In genomic region chr17:75477655-75478054, GRCm38 (mm10) we compare ENCODE assay signal across 18 mouse cellular contexts. TPM values are rescaled to one million over a fixed set of nuclear protein-coding genes. Genes with fewer than 3 reads are reported as not detected.
DNase-seq lines count a peak whose midpoint lies in the region; ATAC-seq lines count a peak whose summit lies in the region.
"Had no signal": no experiment of that assay in that cellular context is flagged by ENCODE, and none has a peak within 500 bp of the region (broad histone marks: within the 10 kb centered on the region; RNA-seq: fewer than 3 reads in every experiment).

No protein-coding gene starts in this region.

- peak; percentile 71; the same call in 1 of the 2 replicates for ATAC-seq in common myeloid progenitor, adult 5-6 weeks (replicated peaks; ENCODE audit: low read depth, poor library complexity, severe bottlenecking)
- ATAC-seq in megakaryocyte, adult 5-6 weeks (ENCODE audit: poor library complexity, severe bottlenecking): peak; percentile 75
- ATAC-seq: CD4-positive, CD25-positive, alpha-beta regulatory T cell, adult 4 months; forebrain, embryonic 16.5 days; hindbrain, embryonic 16.5 days; inflammation-experienced regulatory T-cells, adult 6 months; intestine, postnatal 0 days had no signal

- peak; percentile 35 to 55 for DNase-seq in spleen, postnatal 36 days (ENCODE audit: low spot score in 2 of 2)
- no peak for DNase-seq in spleen, adult 18-20 months
- no peak for DNase-seq in embryo, embryonic 9.5 days (ENCODE audit: extremely low spot score)
- DNase-seq in adrenal gland, postnatal 10 days: no peak
- no peak for DNase-seq in cerebellum, postnatal 10 days
- DNase-seq: adrenal gland, postnatal 14 days; cerebellum, adult 2 months; cerebellum, postnatal 14 days; gastrocnemius, postnatal 10 days; heart, postnatal 36 days had no signal

RNA-seq across cellular contexts. Expression of gene Rasgrp3, which starts 42.0 kb away (rescaled TPM):
- 0.34 TPM in 1 of 2 replicates, not detected in the other for total RNA-seq in common myeloid progenitor, adult 5-6 weeks (2017)
- 0.30 TPM in 1 of 2 replicates, not detected in the other for total RNA-seq in megakaryocyte, adult 5-6 weeks (2015)
- total RNA-seq in megakaryocyte, adult 5-6 weeks (2017): 0.04 and 0.12 TPM in 2 replicates
- 10 to 100 TPM; 26.3 to 38.6 TPM for total RNA-seq in adrenal gland, postnatal 10 days (2021)
- total RNA-seq: MEL had no signal

Comparison
In these comparisons a context has a peak if more than half of its experiments do, and no peak if none do; other contexts are left out.
1. DNase-seq: peak in spleen, postnatal 36 days (2 of 2); none in spleen, adult 18-20 months (0 of 2), embryo, embryonic 9.5 days (single experiment), adrenal gland, postnatal 10 days (single experiment) and cerebellum, postnatal 10 days (0 of 2).
2. RNA of gene Rasgrp3, which starts 42.0 kb away (total RNA-seq): 26.3 to 38.6 TPM in adrenal gland, postnatal 10 days; 0.34 TPM in common myeloid progenitor, adult 5-6 weeks and 0.04 to 0.30 TPM in megakaryocyte, adult 5-6 weeks; every median in the first group is over 10 times any median in the second.